Mouse (Mus musculus) ES-Bruce4 (cell line): ENCODE results near the gene Olfr159.

Experiments used
- CTCF ChIP-seq: IDR thresholded peaks from one replicate; pipeline ENCODE4 v1.8.1; 2011; ENCODE audit warnings: low read depth, low read length
- POLR2A ChIP-seq: IDR thresholded peaks from one replicate; pipeline ENCODE4 v1.8.1; 2011; ENCODE audit warnings: low read length; ENCODE audit not compliant: insufficient read depth

DNA sequence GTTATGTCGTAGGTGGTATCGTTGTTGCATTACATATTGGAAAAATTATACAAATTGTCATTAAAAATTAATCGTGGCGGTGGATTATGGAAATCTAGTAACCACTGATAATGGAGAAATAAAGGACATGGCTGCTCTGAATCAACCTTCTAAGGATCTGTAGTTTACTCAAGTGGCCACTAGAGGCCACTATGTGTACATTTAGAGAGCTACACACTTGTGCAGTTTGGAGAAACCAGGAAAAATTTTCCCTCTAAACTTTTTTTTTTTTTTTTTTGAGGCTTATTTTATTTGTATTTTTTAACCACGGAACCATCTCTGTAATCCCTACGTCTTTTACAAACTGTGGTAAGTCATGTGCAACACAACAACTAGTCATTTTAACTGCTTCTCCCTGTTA is 25.6 kb downstream of the Olfr159 start:
- TF ChIP-seq CTCF (no peak), POLR2A (no peak)
